Mouse (Mus musculus) mouse trophoblast stem cell (cell line): ENCODE data around the gene Adgrb3.
"Not testable (repeated sequence)": the region's sequence is repeated elsewhere in the genome, so short reads cannot be mapped to it uniquely, and the experiment has no call there.

Experiments
- in situ Hi-C, 2 experiments: fragments of 300-500 bp; cut with MseI, MboI; formaldehyde crosslinking; loops; 2 replicates in 1 of 2; 3 replicates in 1 of 2; pipeline ENCODE4 v1.15.1; 2025

The Adgrb3 gene

DNA sequence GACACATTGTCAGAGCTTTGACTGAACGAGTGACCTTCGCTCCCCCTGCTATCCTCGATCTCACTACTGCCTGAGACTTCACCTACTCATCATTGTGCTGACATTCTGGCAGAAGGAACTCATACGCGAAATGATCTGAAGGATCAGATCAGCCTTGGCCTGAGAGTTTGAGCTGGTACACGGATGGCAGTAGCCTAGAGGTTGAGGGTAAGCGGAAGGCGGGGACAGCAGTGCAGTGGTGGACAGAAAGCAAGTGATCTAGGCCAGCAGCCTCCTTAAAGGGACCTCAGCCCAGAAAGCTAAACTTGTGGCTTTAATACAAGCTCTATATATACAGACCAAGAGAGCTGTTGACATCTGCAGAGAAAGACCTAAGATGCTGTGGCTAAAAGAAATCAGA, 811.7 kb downstream of the Adgrb3 start:
- in situ Hi-C loops = not testable (repeated sequence)
